ENCODE assay signal across 8 mouse cellular contexts in the genomic region with DNA sequence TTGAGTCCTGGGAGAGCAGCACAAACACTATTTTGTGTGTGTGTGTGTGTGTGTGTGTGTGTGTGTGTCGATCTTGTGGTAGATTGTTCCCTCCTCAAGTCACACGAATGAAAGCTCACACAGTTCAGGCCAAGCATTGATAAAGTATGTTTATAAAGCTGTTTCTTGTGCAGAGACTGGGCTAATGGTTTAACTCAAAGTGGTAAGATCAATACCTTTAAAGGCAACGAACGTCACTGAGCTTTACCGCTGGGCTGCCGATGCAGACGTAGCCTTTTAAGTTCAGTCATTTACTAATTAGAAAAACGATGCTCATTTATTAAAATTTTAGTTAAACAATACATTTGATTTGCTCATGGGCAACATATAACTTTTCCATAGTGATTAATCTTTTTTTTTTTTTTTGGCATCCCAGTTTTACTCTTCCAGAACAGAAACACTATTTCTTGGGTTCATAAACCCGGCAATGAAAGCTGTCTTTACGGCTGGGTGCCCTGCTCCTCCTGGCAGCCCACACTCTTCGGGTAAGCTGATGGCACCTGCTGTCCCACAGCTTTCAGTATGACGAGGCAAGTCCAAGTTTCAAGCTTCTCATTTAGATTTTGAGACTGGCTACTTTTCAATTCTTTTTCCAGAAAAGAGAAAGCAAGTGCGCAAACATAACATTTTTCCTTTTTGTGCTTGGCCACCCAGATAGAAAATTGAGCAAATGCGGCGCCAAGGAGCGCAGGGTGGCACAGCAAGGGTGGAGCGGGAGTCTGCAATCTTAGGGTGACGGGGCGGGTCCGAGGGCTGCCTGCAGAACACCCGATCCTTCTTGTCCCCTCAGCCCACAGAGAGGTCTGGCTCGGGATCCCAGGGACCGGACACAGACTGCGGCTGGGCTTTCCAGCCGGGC. TPM values are rescaled to one million over a fixed set of nuclear protein-coding genes. Genes with fewer than 3 reads are reported as not detected.
DNase-seq lines count a peak whose midpoint lies in the region; ATAC-seq and TF ChIP-seq lines count a peak whose summit lies in the region.

No protein-coding gene starts in this region.

- peak overlapping the region; percentile 99 for H3K9ac ChIP-seq in kidney, embryonic 16.5 days (replicated peaks; ENCODE audit: low read length)
- peak overlapping the region; percentile 96 for H3K9ac ChIP-seq in MEL (ENCODE audit: control insufficient read depth, low read depth, low read length, poor library complexity, severe bottlenecking)
- H3K9ac ChIP-seq in embryonic facial prominence, embryonic 14.5 days (ENCODE audit: low read depth, low read length) = peak overlapping the region; percentile 100
- H3K9ac ChIP-seq in neural tube, embryonic 12.5 days = peak overlapping the region; percentile 95

- no peaks in the 10 kb centered on the region for H3K36me3 ChIP-seq in kidney, embryonic 16.5 days (ENCODE audit: insufficient read depth, low read length)
- H3K36me3 ChIP-seq in MEL (ENCODE audit: control insufficient read depth in 1 of 2, insufficient read depth in 2 of 2, low read length in 2 of 2) = peaks cover 0 to 25% of the 10 kb centered on the region in 2 experiments; a peak in 2 of 4 replicates
- no peaks in the 10 kb centered on the region for H3K36me3 ChIP-seq in embryonic facial prominence, embryonic 14.5 days (ENCODE audit: control insufficient read depth, insufficient read depth, low read length)
- H3K36me3 ChIP-seq in limb, embryonic 10.5 days = no peaks in the 10 kb centered on the region
- no peaks in the 10 kb centered on the region for H3K36me3 ChIP-seq in neural tube, embryonic 12.5 days

- 8% methylated on average over 25 of the region's 25 CpGs for WGBS in kidney, embryonic 16.5 days
- 10% methylated on average over 25 of the region's 25 CpGs for WGBS in embryonic facial prominence, embryonic 14.5 days
- 16% methylated on average over 25 of the region's 25 CpGs for WGBS in limb, embryonic 10.5 days
- WGBS in neural tube, embryonic 12.5 days = 11% methylated on average over 25 of the region's 25 CpGs

- no peak for TF ChIP-seq RAD21 in MEL (IDR thresholded peaks at IDR 0.05; ENCODE audit: low read depth, low read length)

- peaks cover 26% of the 10 kb centered on the region for H3K79me2 ChIP-seq in MEL (ENCODE audit: control insufficient read depth, insufficient read depth, low read length, poor library complexity)

- peak overlapping the region; percentile 91 for H3K4me3 ChIP-seq in kidney, embryonic 16.5 days (ENCODE audit: low read length)
- peak overlapping the region; percentile 68 to 99 for H3K4me3 ChIP-seq in MEL (ENCODE audit: control insufficient read depth in 1 of 2, insufficient read depth in 1 of 2, low read depth in 2 of 2, low read length in 2 of 2)
- peak overlapping the region; percentile 94 for H3K4me3 ChIP-seq in embryonic facial prominence, embryonic 14.5 days (ENCODE audit: low read depth, low read length)
- peak overlapping the region; percentile 92 for H3K4me3 ChIP-seq in limb, embryonic 10.5 days
- H3K4me3 ChIP-seq in neural tube, embryonic 12.5 days = peak overlapping the region; percentile 84

- no peak for DNase-seq in kidney, adult 9 months
- DNase-seq in MEL (ENCODE audit: low read depth, low spot score) = peak; percentile 27
- DNase-seq in embryonic facial prominence, embryonic 14.5 days (ENCODE audit: low spot score) = peak; percentile 54
- DNase-seq in limb, embryonic 10.5 days (ENCODE audit: low spot score) = no peak
- no peak for DNase-seq in layer of hippocampus, postnatal 25 days (ENCODE audit: extremely low spot score in 1 of 2, low spot score in 1 of 2)
- DNase-seq in adipocyte (ENCODE audit: low spot score) = no peak

- H3K27ac ChIP-seq in kidney, embryonic 16.5 days (ENCODE audit: low read length) = peak overlapping the region; percentile 100
- H3K27ac ChIP-seq in MEL (ENCODE audit: control insufficient read depth, low read depth, low read length) = peak overlapping the region; percentile 71
- H3K27ac ChIP-seq in embryonic facial prominence, embryonic 14.5 days (replicated peaks; ENCODE audit: low read depth, low read length) = peak overlapping the region; percentile 99
- peak overlapping the region; percentile 100 for H3K27ac ChIP-seq in limb, embryonic 10.5 days
- peak overlapping the region; percentile 98 for H3K27ac ChIP-seq in neural tube, embryonic 12.5 days

- TF ChIP-seq EP300 in MEL (IDR thresholded peaks at IDR 0.05; ENCODE audit: low read depth in 1 of 2, low read length in 2 of 2) = no peak

- H3K27me3 ChIP-seq in kidney, embryonic 16.5 days (ENCODE audit: insufficient read depth, low read length) = no peaks in the 10 kb centered on the region
- no peaks in the 10 kb centered on the region for H3K27me3 ChIP-seq in MEL (ENCODE audit: control insufficient read depth in 1 of 2, insufficient read depth in 2 of 2, low read length in 2 of 2)
- H3K27me3 ChIP-seq in embryonic facial prominence, embryonic 14.5 days (replicated peaks; ENCODE audit: control insufficient read depth, insufficient read depth, low read length) = no peaks in the 10 kb centered on the region
- H3K27me3 ChIP-seq in limb, embryonic 10.5 days (ENCODE audit: low read depth, poor library complexity, severe bottlenecking) = no peaks in the 10 kb centered on the region
- no peaks in the 10 kb centered on the region for H3K27me3 ChIP-seq in neural tube, embryonic 12.5 days (replicated peaks)

- peaks cover 24% of the 10 kb centered on the region for H3K4me1 ChIP-seq in kidney, embryonic 16.5 days (ENCODE audit: insufficient read depth, low read length)
- H3K4me1 ChIP-seq in MEL (ENCODE audit: control insufficient read depth in 1 of 2, insufficient read depth in 2 of 2, low read length in 2 of 2) = peaks cover 7 to 13% of the 10 kb centered on the region in 2 experiments
- peaks cover 8% of the 10 kb centered on the region for H3K4me1 ChIP-seq in embryonic facial prominence, embryonic 14.5 days (ENCODE audit: control insufficient read depth, insufficient read depth, low read length)
- H3K4me1 ChIP-seq in limb, embryonic 10.5 days = peaks cover 21% of the 10 kb centered on the region
- peaks cover 14% of the 10 kb centered on the region for H3K4me1 ChIP-seq in neural tube, embryonic 12.5 days

- TF ChIP-seq CTCF in MEL (IDR thresholded peaks at IDR 0.05 in 2 of 3, conservative IDR thresholded peaks at IDR 0.05 in 1 of 3; ENCODE audit: control insufficient read depth in 1 of 3, insufficient read depth in 1 of 3, low read depth in 2 of 3, low read length in 3 of 3, poor library complexity in 1 of 3, severe bottlenecking in 1 of 3) = no peak

- peak overlapping the region; percentile 69 for H3K4me2 ChIP-seq in kidney, embryonic 16.5 days (replicated peaks; ENCODE audit: low read depth, low read length)
- H3K4me2 ChIP-seq in embryonic facial prominence, embryonic 14.5 days (ENCODE audit: low read depth, low read length) = peak overlapping the region; percentile 83
- peak overlapping the region; percentile 72 for H3K4me2 ChIP-seq in neural tube, embryonic 12.5 days (replicated peaks)

- no peaks in the 10 kb centered on the region for H3K9me3 ChIP-seq in kidney, embryonic 16.5 days (ENCODE audit: low read length)
- H3K9me3 ChIP-seq in MEL (replicated peaks; ENCODE audit: insufficient read depth, low read length) = no peaks in the 10 kb centered on the region
- no peaks in the 10 kb centered on the region for H3K9me3 ChIP-seq in embryonic facial prominence, embryonic 14.5 days (ENCODE audit: control insufficient read depth, low read length)
- no peaks in the 10 kb centered on the region for H3K9me3 ChIP-seq in limb, embryonic 10.5 days (replicated peaks)
- H3K9me3 ChIP-seq in neural tube, embryonic 12.5 days = no peaks in the 10 kb centered on the region

- ATAC-seq in kidney, embryonic 16.5 days (ENCODE audit: low FRiP score, low TSS enrichment) = peak; percentile 87; the same call in 1 of the 2 replicates
- ATAC-seq in embryonic facial prominence, embryonic 14.5 days (ENCODE audit: low read depth) = peak; percentile 74
- ATAC-seq in neural tube, embryonic 12.5 days (ENCODE audit: low FRiP score, low read depth) = peak; percentile 70

- no peak for TF ChIP-seq POLR2A in MEL (IDR thresholded peaks at IDR 0.05; ENCODE audit: control insufficient read depth in 1 of 2, insufficient read depth in 1 of 2, low read depth in 1 of 2, low read length in 2 of 2, poor library complexity in 1 of 2)

TF ChIP-seq in MEL, 35 proteins besides CTCF, POLR2A, EP300 and RAD21:
- no peak for TF ChIP-seq UBTF (IDR thresholded peaks at IDR 0.05; ENCODE audit: borderline replicate concordance, insufficient read depth, low read depth, low read length)
- TF ChIP-seq GATA1 (IDR thresholded peaks at IDR 0.05; ENCODE audit: low read depth, low read length) = no peak
- TF ChIP-seq GABPA (IDR thresholded peaks at IDR 0.05; ENCODE audit: low read depth, low read length) = no peak
- no peak for TF ChIP-seq ZKSCAN1 (IDR thresholded peaks at IDR 0.05; ENCODE audit: low read depth, low read length)
- TF ChIP-seq ETS1 (IDR thresholded peaks at IDR 0.05; ENCODE audit: low read depth, low read length) = no peak; the same call in 1 of the 2 replicates
- TF ChIP-seq ZNF384 (IDR thresholded peaks at IDR 0.05; ENCODE audit: low read depth, low read length) = peak; percentile 53
- TF ChIP-seq SIN3A (IDR thresholded peaks at IDR 0.05; ENCODE audit: low read length) = no peak
- no peak for TF ChIP-seq ZMIZ1 (IDR thresholded peaks at IDR 0.05; ENCODE audit: low read depth, low read length)
- no peak for TF ChIP-seq MAX (IDR thresholded peaks at IDR 0.05; ENCODE audit: low read length)
- TF ChIP-seq E2F4 (IDR thresholded peaks at IDR 0.05; ENCODE audit: borderline replicate concordance, low read depth, low read length) = no peak
- TF ChIP-seq BHLHE40 (IDR thresholded peaks at IDR 0.05; ENCODE audit: borderline replicate concordance, low read depth, low read length) = 0 out of 2 replicates have a peak, but pooled peaks have one; percentile 16
- no peak for TF ChIP-seq ZC3H11A (IDR thresholded peaks at IDR 0.05; ENCODE audit: low read depth, low read length)
- TF ChIP-seq CHD1 (IDR thresholded peaks at IDR 0.05; ENCODE audit: low read depth, low read length) = peak; percentile 63; the same call in 1 of the 2 replicates
- no peak for TF ChIP-seq POLR2AphosphoS2 (IDR thresholded peaks at IDR 0.05; ENCODE audit: low read length)
- TF ChIP-seq USF1 (IDR thresholded peaks at IDR 0.05; ENCODE audit: low read depth, low read length) = no peak
TF ChIP-seq in MEL: peak in this region for 3.

RNA-seq across cellular contexts. Expression of gene Itgb1, which starts 0.6 kb away (rescaled TPM):
- polyA plus RNA-seq in kidney, embryonic 16.5 days (2015; fragmentation: Nextera tagmentation; extraction: Ambion mirVana) = 288 and 305 TPM in 2 replicates
- total RNA-seq in MEL (2012; rRNA removed) = 73.7 and 76.7 TPM in 2 replicates
- polyA plus RNA-seq in MEL (2012; ENCODE audit: insufficient read depth in 1 of 2, insufficient read length in 2 of 2, low read depth in 1 of 2, low replicate concordance in 2 of 2, missing spikeins in 1 of 2) = 100 to 1,000 TPM; 114 to 189 TPM
- 331 and 346 TPM in 2 replicates for polyA plus RNA-seq in embryonic facial prominence, embryonic 14.5 days (2014; fragmentation: Nextera tagmentation; extraction: Ambion mirVana)
- 126 and 154 TPM in 2 replicates for polyA plus RNA-seq in limb, embryonic 10.5 days (2016; fragmentation: Nextera tagmentation; extraction: Ambion mirVana)
- 158 and 174 TPM in 2 replicates for polyA plus RNA-seq in neural tube, embryonic 12.5 days (2016; fragmentation: Nextera tagmentation; extraction: Ambion mirVana)
- 10 to 100 TPM; 49.0 to 51.7 TPM for total RNA-seq in layer of hippocampus, postnatal 25 days (2021)

Comparison
In these comparisons a context has a peak if more than half of its experiments do, and no peak if none do; other contexts are left out.
1. DNase-seq: peak in MEL (single experiment) and embryonic facial prominence, embryonic 14.5 days (single experiment); none in kidney, adult 9 months (single experiment), limb, embryonic 10.5 days (single experiment), layer of hippocampus, postnatal 25 days (0 of 2) and adipocyte (single experiment).
2. Peak in every context shown above with its lines, with median percentiles within 50 percentile points of each other: ATAC-seq, H3K27ac ChIP-seq, H3K4me2 ChIP-seq, H3K4me3 ChIP-seq and H3K9ac ChIP-seq.